Mouse (Mus musculus) cerebellum, adult 2 months (tissue): ENCODE measurements at regions not wholly inside any gene's neighbourhood (a gene's known extent, or its start where the extent isn't known, plus 50 kb on each side); places are given as distances from the start of the nearest gene placed in this dataset.

Experiments used
- CTCF ChIP-seq: fragments of 200-500 bp; IDR thresholded peaks from 2 replicates; pipeline ENCODE4 v1.5.1; 2011; ENCODE audit warnings: low read depth, mild to moderate bottlenecking, control low read depth, low read length, moderate library complexity, borderline replicate concordance; ENCODE audit not compliant: insufficient read depth
- POLR2A ChIP-seq: fragments of 200-500 bp; IDR thresholded peaks from 2 replicates; pipeline ENCODE4 v1.6.1; 2011; ENCODE audit warnings: low read length, control low read depth, borderline replicate concordance; ENCODE audit not compliant: insufficient read depth

- TF ChIP-seq CTCF: no peak
- no peak for TF ChIP-seq POLR2A
These were observed 179.5 kb upstream of the Klf7 start for GRCm38 (mm10) chr1:64301530-64302061.
